Mouse (Mus musculus): ENCODE results near the gene Adcy3. TPM values are rescaled to one million over a fixed set of nuclear protein-coding genes. Genes with fewer than 3 reads are reported as not detected.
A peak's percentile ranks its signal among the peaks of the same experiment; 100 is the strongest.
"Not testable (repeated sequence)": the region's sequence is repeated elsewhere in the genome, so short reads cannot be mapped to it uniquely, and the experiment has no call there.

Gene Adcy3
- total RNA-seq, 4 experiments from 2014 or later = 40.5 to 52.1 (median 41.5) TPM

GRCm38 (mm10) chr12:4184648-4185047, 51.7 kb downstream of the Adcy3 start:
- no peak for DNase-seq

- peak; percentile 72 for DNase-seq
These were observed 55.5 kb downstream of the Adcy3 start for GRCm38 (mm10) chr12:4188171-4189059.

DNA sequence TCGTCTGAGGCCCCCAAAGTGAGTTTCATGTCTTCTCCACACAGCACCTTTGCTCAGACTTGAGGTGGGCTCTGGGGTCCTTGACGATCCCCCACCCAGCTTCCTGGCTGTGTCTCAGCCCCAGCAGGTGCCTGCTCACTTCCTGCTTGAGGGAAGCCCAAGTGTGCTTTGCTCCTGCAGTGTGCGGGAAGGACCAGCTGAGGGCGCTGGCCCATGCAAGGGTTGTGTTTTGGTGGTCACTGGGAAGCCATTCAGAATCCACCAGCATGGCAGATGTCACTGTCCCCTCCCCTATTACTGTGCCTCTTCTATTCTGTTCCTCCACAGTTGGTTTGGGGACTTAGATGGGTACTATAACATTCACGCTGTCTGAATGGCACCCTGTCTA, 56.2 kb downstream of the Adcy3 start:
- DNase-seq = no peak

- no peak for DNase-seq
These were observed 59.6 kb downstream of the Adcy3 start for GRCm38 (mm10) chr12:4192514-4192913.

DNA sequence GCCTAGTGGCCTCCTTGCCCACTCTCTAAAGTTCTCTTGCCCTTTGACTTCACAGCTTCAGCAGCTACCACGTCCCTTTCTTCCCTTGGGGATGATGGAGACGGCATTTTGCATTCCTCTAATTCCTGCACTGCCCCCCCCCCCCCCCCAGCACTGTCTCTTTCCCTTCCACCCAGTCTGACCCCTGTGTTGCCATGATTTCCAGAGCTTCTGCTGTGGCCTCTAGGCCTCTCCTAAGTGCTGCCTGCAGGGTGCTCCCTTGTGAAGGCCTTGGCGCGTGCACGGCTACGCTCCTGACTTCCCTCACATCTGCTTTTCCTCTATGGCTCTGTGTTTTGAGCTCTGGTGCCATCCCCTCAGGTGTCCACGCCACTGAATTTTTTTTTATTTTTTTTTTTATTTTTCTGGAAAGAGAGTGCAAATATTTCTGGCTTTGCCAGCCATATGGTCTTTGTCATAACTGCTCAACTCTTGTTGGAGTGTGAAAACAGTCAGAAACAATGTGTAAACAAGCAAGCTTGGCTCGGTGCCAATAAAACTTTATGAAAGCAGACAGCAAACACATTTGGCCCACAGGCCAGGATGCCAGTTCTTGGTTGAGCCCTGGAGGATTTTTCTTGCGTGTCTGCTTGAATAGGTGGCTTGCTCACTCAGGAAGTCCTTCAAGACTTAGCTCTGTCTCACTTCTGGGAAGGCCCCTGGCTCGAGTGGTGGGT, 60.3 kb downstream of the Adcy3 start:
- DNase-seq = no peak

DNA sequence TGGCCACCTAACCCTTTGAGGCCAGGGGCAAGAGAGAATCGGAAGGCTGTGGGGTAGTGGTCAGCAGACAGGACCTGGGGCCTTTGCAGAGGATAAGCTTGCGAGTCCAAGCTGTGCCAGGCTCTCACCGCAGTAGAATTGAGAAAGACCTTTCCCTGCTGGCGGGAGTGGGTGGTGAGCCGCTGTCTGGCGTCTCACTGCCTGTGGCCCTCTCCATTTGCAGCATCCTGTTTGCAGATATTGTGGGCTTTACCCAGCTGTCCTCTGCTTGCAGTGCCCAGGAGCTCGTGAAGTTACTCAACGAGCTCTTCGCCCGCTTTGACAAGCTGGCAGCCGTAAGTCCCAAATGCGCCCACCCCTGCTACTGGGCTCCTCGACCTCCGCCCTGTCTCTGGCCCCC, 61.7 kb downstream of the Adcy3 start:
- DNase-seq = no peak

DNA sequence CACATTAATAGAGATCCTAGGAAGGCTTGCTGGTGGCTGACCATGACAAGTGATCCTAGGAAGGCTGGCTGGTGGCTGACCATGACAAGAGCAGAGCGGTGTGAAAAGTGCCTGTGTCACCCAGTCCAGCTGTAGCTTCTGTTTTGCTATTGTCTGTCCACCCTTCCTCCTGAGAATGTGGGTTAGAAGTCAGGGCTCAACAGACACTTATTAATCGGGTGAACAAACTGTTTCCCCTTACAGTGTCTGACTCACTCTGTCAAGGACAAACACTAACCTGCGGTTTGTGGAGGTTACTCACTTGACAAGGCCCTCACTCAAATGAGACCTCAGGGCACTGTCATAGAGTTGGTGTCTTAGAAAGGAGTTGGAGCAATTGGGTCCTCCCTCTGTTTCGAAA, 65.8 kb downstream of the Adcy3 start:
- DNase-seq = peak; percentile 54

- DNase-seq = no peak
These were observed 66.4 kb downstream of the Adcy3 start for GRCm38 (mm10) chr12:4199271-4199670.

GRCm38 (mm10) chr12:4201454-4202200, 68.7 kb downstream of the Adcy3 start:
- DNase-seq = no peak

GRCm38 (mm10) chr12:4202206-4202605, 69.3 kb downstream of the Adcy3 start:
- no peak for DNase-seq

- DNase-seq = no peak
These were observed 73.2 kb downstream of the Adcy3 start for GRCm38 (mm10) chr12:4206106-4206505.

GRCm38 (mm10) chr12:4208405-4209133, 75.7 kb downstream of the Adcy3 start:
- no peak for DNase-seq

DNA sequence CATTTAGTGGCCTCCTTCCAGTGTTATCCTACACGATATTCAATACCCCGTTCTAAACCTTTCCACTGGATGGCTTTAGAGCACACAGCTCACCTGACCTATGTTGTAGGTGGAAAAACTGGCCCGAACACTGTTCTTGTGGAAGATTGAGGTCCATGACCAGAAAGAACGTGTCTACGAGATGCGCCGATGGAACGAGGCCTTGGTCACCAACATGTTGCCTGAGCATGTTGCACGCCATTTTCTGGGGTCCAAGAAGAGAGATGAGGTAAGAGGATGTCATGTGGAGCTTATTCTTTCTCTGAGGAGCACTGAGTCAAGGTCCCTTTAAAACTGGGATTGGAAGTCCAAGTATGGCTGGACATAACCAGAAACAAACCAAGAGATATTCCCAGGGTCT, 76.3 kb downstream of the Adcy3 start:
- no peak for DNase-seq

DNA sequence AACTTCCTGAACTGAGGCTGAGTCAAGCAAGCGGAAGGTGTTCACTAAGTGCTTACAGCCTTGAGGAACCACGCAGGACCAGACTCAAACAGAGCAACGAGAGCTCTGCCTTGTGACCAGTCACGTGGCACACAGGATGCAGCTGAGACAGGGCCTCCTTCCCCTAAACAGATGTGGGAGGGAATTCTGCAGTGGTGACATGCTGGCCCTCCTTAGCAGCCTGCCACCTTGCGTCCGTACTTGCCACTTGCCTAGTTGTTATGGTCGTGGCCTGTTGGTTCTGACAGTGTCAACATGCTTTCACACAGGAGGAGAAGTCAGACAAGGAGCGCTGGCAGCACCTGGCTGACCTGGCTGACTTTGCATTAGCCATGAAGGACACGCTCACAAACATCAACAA, 78.3 kb downstream of the Adcy3 start:
- DNase-seq = no peak

DNA sequence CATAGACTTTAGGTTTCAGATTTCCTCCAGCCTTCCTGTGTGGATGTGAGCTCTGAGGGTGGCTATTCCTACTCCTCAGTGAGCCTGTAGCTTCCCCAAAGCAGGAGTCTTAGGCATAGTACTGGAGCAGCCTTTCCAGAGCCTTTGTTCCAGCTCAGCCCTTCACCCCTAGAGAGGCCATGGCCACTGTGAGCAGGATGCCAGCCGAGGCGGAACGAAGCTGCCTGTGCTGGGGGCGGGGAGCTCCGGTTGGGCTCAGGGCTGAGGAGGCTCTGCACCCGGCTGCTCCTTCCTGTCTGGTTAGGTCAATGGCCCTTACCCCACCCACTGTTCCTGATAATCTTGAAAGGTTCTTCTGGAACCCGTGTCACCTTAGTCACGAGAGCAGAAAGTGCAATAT, 80.0 kb downstream of the Adcy3 start:
- peak; percentile 77 for DNase-seq

DNA sequence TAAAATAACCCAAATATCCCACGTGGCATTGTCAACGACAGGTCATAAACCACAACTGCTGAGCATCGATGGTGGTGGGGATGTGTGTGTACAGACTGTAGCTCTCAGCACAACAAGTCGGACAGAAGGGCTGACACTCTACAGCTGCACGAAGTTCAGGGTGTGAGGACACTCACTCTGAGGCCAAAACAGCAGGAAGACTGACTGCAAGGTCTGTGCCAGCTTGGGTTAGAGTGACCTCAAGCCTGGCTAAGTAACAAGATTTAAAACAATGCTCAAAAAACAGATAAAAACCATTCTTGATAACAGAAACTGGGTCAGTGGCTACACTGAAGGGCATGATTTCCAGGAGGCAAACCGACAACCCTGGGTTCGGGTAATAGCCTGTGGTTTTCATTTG, 97.3 kb downstream of the Adcy3 start:
- DNase-seq = no peak

- DNase-seq = no peak
These were observed 99.9 kb downstream of the Adcy3 start for GRCm38 (mm10) chr12:4232777-4233176.

- DNase-seq = peak; percentile 96
These were observed 100.9 kb downstream of the Adcy3 start, which contains the start of the genes Ptrhd1 and Cenpo for GRCm38 (mm10) chr12:4233572-4234508. Gene Ptrhd1, plus strand, starts transcription at chr12:4234027. Gene Cenpo, minus strand, starts transcription at chr12:4234294.

DNA sequence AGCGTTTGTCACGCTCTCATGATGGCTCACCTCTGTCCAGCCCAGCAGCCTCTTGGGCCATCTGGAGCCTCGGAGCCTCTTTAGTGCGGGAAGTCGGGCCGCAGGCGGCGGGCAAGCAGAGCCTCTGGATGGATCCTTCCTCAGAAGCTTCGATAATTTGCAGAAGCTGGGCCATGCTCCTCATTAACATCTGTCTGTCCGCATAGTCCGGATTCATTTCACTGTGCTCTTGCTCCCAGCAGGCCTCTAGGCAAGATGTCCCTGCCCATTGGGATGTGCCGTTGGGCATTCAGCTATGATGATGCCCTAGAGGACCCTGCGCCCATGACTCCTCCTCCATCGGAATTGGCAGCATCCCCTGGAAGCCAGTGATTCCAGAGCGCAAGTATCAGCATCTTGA, 104.6 kb downstream of the Adcy3 start:
- no peak for DNase-seq

DNA sequence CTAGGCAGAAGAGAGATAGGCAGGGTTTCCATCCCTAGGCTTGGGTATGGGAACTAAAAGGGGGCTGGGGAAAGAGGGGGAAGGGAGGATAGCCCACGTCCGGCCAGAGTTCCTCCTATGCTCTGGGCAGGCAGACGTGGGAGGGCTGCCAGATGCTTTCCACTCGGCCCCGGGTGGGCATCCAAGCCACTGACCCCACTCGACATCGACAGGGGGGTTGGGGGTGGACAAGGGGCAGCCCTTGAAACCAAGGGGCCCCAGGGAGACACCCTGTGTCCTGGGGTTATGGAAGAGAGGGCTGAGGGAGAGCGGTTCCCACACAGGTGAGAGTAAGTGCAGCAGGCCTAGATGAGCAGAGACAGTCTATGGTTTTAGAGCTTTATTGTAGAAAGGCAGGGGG, 107.4 kb downstream of the Adcy3 start:
- not testable (repeated sequence) for DNase-seq

DNA sequence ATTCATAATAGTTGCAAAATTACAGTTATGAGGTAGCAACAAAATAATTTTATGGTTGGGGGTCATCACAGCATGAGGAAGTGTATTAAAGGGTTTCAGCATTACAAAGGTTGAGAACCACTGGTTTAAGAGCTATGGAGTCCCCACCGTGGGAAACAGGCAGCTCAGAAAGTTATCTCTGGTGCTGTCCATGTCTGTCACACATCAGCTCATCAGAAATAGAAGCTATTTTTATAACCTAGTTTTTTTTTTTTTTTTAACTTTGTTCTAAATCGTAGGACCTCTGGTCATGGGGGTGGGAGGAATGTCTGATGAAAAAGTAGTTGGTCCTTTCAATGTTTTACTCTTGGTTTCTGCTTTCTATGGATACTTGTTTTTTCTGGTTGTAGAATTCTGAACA, 110.9 kb downstream of the Adcy3 start:
- DNase-seq = no peak
